In genomic region chr6:15592780-15593179, GRCm38 (mm10) we compare ENCODE assay signal across 17 mouse cellular contexts.
DNase-seq lines count a peak whose midpoint lies in the region; ATAC-seq and TF ChIP-seq lines count a peak whose summit lies in the region.
"Had no signal": no experiment of that assay in that cellular context is flagged by ENCODE, and none has a peak within 500 bp of the region (broad histone marks: within the 10 kb centered on the region; RNA-seq: fewer than 3 reads in every experiment).

No protein-coding gene starts in this region.

- H3K79me2 ChIP-seq in liver, adult 2 months (ENCODE audit: control insufficient read depth, insufficient read depth, low read length), result no peaks in the 10 kb centered on the region

- H3K4me2 ChIP-seq in liver, embryonic 11.5 days, result no peak overlapping the region
- H3K4me2 ChIP-seq: embryonic facial prominence, embryonic 13.5 days; forebrain, embryonic 12.5 days; heart, embryonic 12.5 days; hindbrain, embryonic 12.5 days; limb, embryonic 12.5 days; neural tube, embryonic 15.5 days had no signal

- H3K9ac ChIP-seq in liver, adult 2 months (ENCODE audit: low read depth, low read length), result no peak overlapping the region
- H3K9ac ChIP-seq in liver, embryonic 11.5 days (ENCODE audit: low read depth, low read length), result no peak overlapping the region
- no peak overlapping the region for H3K9ac ChIP-seq in ES-Bruce4 (ENCODE audit: low read depth, poor library complexity, severe bottlenecking)
- H3K9ac ChIP-seq: embryonic facial prominence, embryonic 13.5 days; forebrain, embryonic 12.5 days; heart, embryonic 12.5 days; hindbrain, embryonic 12.5 days; limb, embryonic 12.5 days; neural tube, embryonic 15.5 days had no signal

- ATAC-seq in liver, embryonic 11.5 days (replicated peaks; ENCODE audit: low FRiP score), result no peak
- no peak for ATAC-seq in erythroblast, adult 5-6 weeks (replicated peaks; ENCODE audit: low FRiP score, poor library complexity, severe bottlenecking)
- ATAC-seq: midbrain, embryonic 16.5 days had no signal

- TF ChIP-seq POLR2A in liver, adult 2 months (IDR thresholded peaks at IDR 0.05; ENCODE audit: extremely low read depth, insufficient read depth, low read length), result no peak
- TF ChIP-seq POLR2A in ES-Bruce4 (IDR thresholded peaks at IDR 0.05; ENCODE audit: insufficient read depth, low read length), result no peak

- no peak overlapping the region for H3K4me3 ChIP-seq in liver, adult 2 months (ENCODE audit: insufficient read depth, low read depth, low read length)
- H3K4me3 ChIP-seq in liver, embryonic 11.5 days (ENCODE audit: low read depth, low read length), result no peak overlapping the region
- no peak overlapping the region for H3K4me3 ChIP-seq in ES-Bruce4 (ENCODE audit: low read depth, low read length)
- H3K4me3 ChIP-seq: embryonic facial prominence, embryonic 13.5 days; forebrain, embryonic 12.5 days; heart, embryonic 12.5 days; hindbrain, embryonic 12.5 days; limb, embryonic 12.5 days; neural tube, embryonic 15.5 days had no signal

- H3K27me3 ChIP-seq in liver, adult 2 months (ENCODE audit: control insufficient read depth, insufficient read depth, low read length), result no peaks in the 10 kb centered on the region
- H3K27me3 ChIP-seq in liver, embryonic 11.5 days (replicated peaks; ENCODE audit: control insufficient read depth, insufficient read depth, low read length), result no peaks in the 10 kb centered on the region
- no peaks in the 10 kb centered on the region for H3K27me3 ChIP-seq in ES-Bruce4 (ENCODE audit: control insufficient read depth, insufficient read depth, low read length, poor library complexity, severe bottlenecking)
- H3K27me3 ChIP-seq: embryonic facial prominence, embryonic 13.5 days; forebrain, embryonic 12.5 days; heart, embryonic 12.5 days; hindbrain, embryonic 12.5 days; limb, embryonic 12.5 days; neural tube, embryonic 15.5 days had no signal

- H3K4me1 ChIP-seq in liver, adult 2 months (ENCODE audit: control insufficient read depth, insufficient read depth, low read length), result no peaks in the 10 kb centered on the region
- no peaks in the 10 kb centered on the region for H3K4me1 ChIP-seq in liver, embryonic 11.5 days (replicated peaks; ENCODE audit: control insufficient read depth, insufficient read depth, low read length)
- H3K4me1 ChIP-seq in ES-Bruce4 (ENCODE audit: control insufficient read depth, insufficient read depth, low read length), result no peaks in the 10 kb centered on the region
- H3K4me1 ChIP-seq: embryonic facial prominence, embryonic 13.5 days; forebrain, embryonic 12.5 days; heart, embryonic 12.5 days; hindbrain, embryonic 12.5 days; limb, embryonic 12.5 days; neural tube, embryonic 15.5 days had no signal

- no peak for TF ChIP-seq EP300 in ES-Bruce4 (IDR thresholded peaks at IDR 0.05; ENCODE audit: insufficient read depth, low read depth, low read length)

- DNase-seq in liver, adult 2 months (ENCODE audit: extremely low read depth, low read depth, low spot score), result peak; percentile 6
- no peak for DNase-seq in liver, embryonic 11.5 days (ENCODE audit: low spot score)
- peak; percentile 21 to 29 for DNase-seq in B cell, adult 2 months
- peak; percentile 7 for DNase-seq in naive thymus-derived CD4-positive, alpha-beta T cell, adult 2 months (ENCODE audit: low read depth)
- no peak for DNase-seq in layer of hippocampus, adult 9-11 months
- DNase-seq: adrenal gland, postnatal 10 days; cerebellum, postnatal 36 days; layer of hippocampus, postnatal 36 days had no signal

- H3K9me3 ChIP-seq in liver, embryonic 11.5 days (ENCODE audit: control insufficient read depth, low read length), result no peaks in the 10 kb centered on the region
- H3K9me3 ChIP-seq in ES-Bruce4 (replicated peaks; ENCODE audit: control insufficient read depth, insufficient read depth, low read length, poor library complexity, severe bottlenecking), result no peaks in the 10 kb centered on the region
- H3K9me3 ChIP-seq: embryonic facial prominence, embryonic 13.5 days; forebrain, embryonic 12.5 days; hindbrain, embryonic 12.5 days; limb, embryonic 12.5 days; neural tube, embryonic 15.5 days had no signal

- 54% methylated on average over 1 of the region's 1 CpGs for WGBS in liver, adult 2 months
- WGBS in liver, embryonic 11.5 days, result 56% methylated on average over 1 of the region's 1 CpGs

- H3K36me3 ChIP-seq in liver, adult 2 months (ENCODE audit: control insufficient read depth, insufficient read depth, low read length), result no peaks in the 10 kb centered on the region
- no peaks in the 10 kb centered on the region for H3K36me3 ChIP-seq in liver, embryonic 11.5 days (ENCODE audit: control insufficient read depth, insufficient read depth, low read length)
- H3K36me3 ChIP-seq in ES-Bruce4 (ENCODE audit: control insufficient read depth, insufficient read depth, low read length, poor library complexity, severe bottlenecking), result no peaks in the 10 kb centered on the region
- H3K36me3 ChIP-seq: embryonic facial prominence, embryonic 13.5 days; forebrain, embryonic 12.5 days; heart, embryonic 12.5 days; hindbrain, embryonic 12.5 days; limb, embryonic 12.5 days; neural tube, embryonic 15.5 days had no signal

- TF ChIP-seq CTCF in liver, adult 2 months (IDR thresholded peaks at IDR 0.05; ENCODE audit: low read depth, low read length), result peak; percentile 26; the same call in 1 of the 2 replicates
- peak; percentile 33 for TF ChIP-seq CTCF in ES-Bruce4 (IDR thresholded peaks at IDR 0.05; ENCODE audit: low read depth, low read length)

- no peak overlapping the region for H3K27ac ChIP-seq in liver, adult 2 months (replicated peaks; ENCODE audit: insufficient read depth, low read depth, low read length)
- H3K27ac ChIP-seq in liver, embryonic 11.5 days (ENCODE audit: low read depth, low read length), result no peak overlapping the region
- H3K27ac ChIP-seq in ES-Bruce4 (ENCODE audit: insufficient read depth, low read length), result no peak overlapping the region
- H3K27ac ChIP-seq: embryonic facial prominence, embryonic 13.5 days; forebrain, embryonic 12.5 days; hindbrain, embryonic 12.5 days; limb, embryonic 12.5 days; neural tube, embryonic 15.5 days had no signal

Comparison
In these comparisons a context has a peak if more than half of its experiments do, and no peak if none do; other contexts are left out.
1. DNase-seq: peak in liver, adult 2 months (single experiment), B cell, adult 2 months (2 of 2) and naive thymus-derived CD4-positive, alpha-beta T cell, adult 2 months (single experiment); none in liver, embryonic 11.5 days (single experiment) and layer of hippocampus, adult 9-11 months (single experiment).